ENCODE assay signal across 8 mouse cellular contexts in genomic region chrX:50550297-50550696, GRCm38 (mm10).
DNase-seq lines count a peak whose midpoint lies in the region; ATAC-seq and TF ChIP-seq lines count a peak whose summit lies in the region.

No protein-coding gene starts in this region.

- H3K9me3 ChIP-seq in embryonic facial prominence, embryonic 15.5 days (replicated peaks) = no peaks in the 10 kb centered on the region
- peaks cover 2% of the 10 kb centered on the region; the same call in 1 of the 2 replicates for H3K9me3 ChIP-seq in hindbrain, embryonic 16.5 days (ENCODE audit: control insufficient read depth, low read length)
- H3K9me3 ChIP-seq in liver, postnatal 0 days (ENCODE audit: low read length) = no peaks in the 10 kb centered on the region

- no peaks in the 10 kb centered on the region for H3K36me3 ChIP-seq in heart, adult 2 months (ENCODE audit: control insufficient read depth, insufficient read depth, low read length)
- no peaks in the 10 kb centered on the region for H3K36me3 ChIP-seq in embryonic facial prominence, embryonic 15.5 days
- H3K36me3 ChIP-seq in hindbrain, embryonic 16.5 days (ENCODE audit: control insufficient read depth, insufficient read depth, low read length) = no peaks in the 10 kb centered on the region
- H3K36me3 ChIP-seq in liver, postnatal 0 days (replicated peaks; ENCODE audit: insufficient read depth, low read length) = no peaks in the 10 kb centered on the region

- no peak for TF ChIP-seq EP300 in heart, adult 2 months (IDR thresholded peaks at IDR 0.05; ENCODE audit: insufficient read depth, low read depth, low read length)
- TF ChIP-seq EP300 in liver, postnatal 0 days (IDR thresholded peaks at IDR 0.05; ENCODE audit: low read depth) = no peak

- WGBS in heart, adult 2 months = 37% methylated on average over 10 of the region's 10 CpGs
- WGBS in embryonic facial prominence, embryonic 15.5 days = 58% methylated on average over 10 of the region's 10 CpGs
- WGBS in hindbrain, embryonic 16.5 days = 70% methylated on average over 10 of the region's 10 CpGs
- 39% methylated on average over 10 of the region's 10 CpGs for WGBS in liver, postnatal 0 days (ENCODE audit: insufficient replicate concordance)

- peak overlapping the region; percentile 65 for H3K4me3 ChIP-seq in heart, adult 2 months
- H3K4me3 ChIP-seq in embryonic facial prominence, embryonic 15.5 days (replicated peaks) = peak overlapping the region; percentile 38
- peak overlapping the region; percentile 35 for H3K4me3 ChIP-seq in hindbrain, embryonic 16.5 days (ENCODE audit: low read length)
- peak overlapping the region; percentile 39 for H3K4me3 ChIP-seq in liver, postnatal 0 days (ENCODE audit: low read depth, low read length)

- no peaks in the 10 kb centered on the region for H3K27me3 ChIP-seq in heart, adult 2 months (ENCODE audit: control insufficient read depth, insufficient read depth, low read length)
- no peaks in the 10 kb centered on the region for H3K27me3 ChIP-seq in embryonic facial prominence, embryonic 15.5 days
- no peaks in the 10 kb centered on the region for H3K27me3 ChIP-seq in hindbrain, embryonic 16.5 days (replicated peaks; ENCODE audit: control insufficient read depth, insufficient read depth, low read length)
- H3K27me3 ChIP-seq in liver, postnatal 0 days (ENCODE audit: insufficient read depth, low read length) = no peaks in the 10 kb centered on the region

- no peak overlapping the region for H3K9ac ChIP-seq in heart, adult 2 months (ENCODE audit: low read depth, low read length)
- H3K9ac ChIP-seq in embryonic facial prominence, embryonic 15.5 days = no peak overlapping the region
- no peak overlapping the region for H3K9ac ChIP-seq in hindbrain, embryonic 16.5 days (ENCODE audit: low read depth, low read length)
- H3K9ac ChIP-seq in liver, postnatal 0 days (replicated peaks) = no peak overlapping the region; the same call in 1 of the 2 replicates

- H3K4me1 ChIP-seq in heart, adult 2 months (ENCODE audit: control insufficient read depth, insufficient read depth, low read length) = no peaks in the 10 kb centered on the region
- H3K4me1 ChIP-seq in embryonic facial prominence, embryonic 15.5 days = no peaks in the 10 kb centered on the region
- H3K4me1 ChIP-seq in hindbrain, embryonic 16.5 days (ENCODE audit: control insufficient read depth, insufficient read depth, low read depth, low read length) = no peaks in the 10 kb centered on the region
- H3K4me1 ChIP-seq in liver, postnatal 0 days (ENCODE audit: insufficient read depth) = no peaks in the 10 kb centered on the region

- TF ChIP-seq CTCF in heart, adult 2 months (IDR thresholded peaks at IDR 0.05) = peak; percentile 74
- peak; percentile 60 for TF ChIP-seq CTCF in liver, postnatal 0 days (IDR thresholded peaks at IDR 0.05; ENCODE audit: low read depth)

- intact Hi-C loops in heart, adult 2 months (cut with DNase I) = loop anchor here (5.0 kb wide), 2 partner anchors 47 to 62 kb away; no protein-coding TSS in a partner anchor

- H3K79me2 ChIP-seq in heart, adult 2 months (replicated peaks; ENCODE audit: control insufficient read depth, insufficient read depth, low read length) = no peaks in the 10 kb centered on the region

- no peak for ATAC-seq in embryonic facial prominence, embryonic 15.5 days (ENCODE audit: insufficient number of reproducible peaks, low FRiP score, low TSS enrichment, low read depth)
- peak; percentile 30; the same call in 1 of the 2 replicates for ATAC-seq in hindbrain, embryonic 16.5 days
- ATAC-seq in liver, postnatal 0 days = no peak

- no peak for TF ChIP-seq POLR2A in heart, adult 2 months (IDR thresholded peaks at IDR 0.05; ENCODE audit: insufficient read depth, low read depth, low read length)

- peak overlapping the region; percentile 35 for H3K4me2 ChIP-seq in embryonic facial prominence, embryonic 15.5 days (replicated peaks)
- peak overlapping the region; percentile 42 for H3K4me2 ChIP-seq in hindbrain, embryonic 16.5 days (ENCODE audit: low read length)
- peak overlapping the region; percentile 60 for H3K4me2 ChIP-seq in liver, postnatal 0 days (ENCODE audit: low read depth, low read length)

- H3K27ac ChIP-seq in heart, adult 2 months = peak overlapping the region; percentile 76
- H3K27ac ChIP-seq in embryonic facial prominence, embryonic 15.5 days (replicated peaks) = 0 out of 2 replicates have a peak overlapping the region, but pooled peaks have one; percentile 44
- H3K27ac ChIP-seq in hindbrain, embryonic 16.5 days (ENCODE audit: low read depth, low read length) = no peak overlapping the region
- H3K27ac ChIP-seq in liver, postnatal 0 days (ENCODE audit: low read depth) = no peak overlapping the region

- DNase-seq in heart, adult 2 months = peak in 1 of 2 experiments; percentile 61
- DNase-seq in heart, adult 8-10 months (ENCODE audit: low spot score) = no peak
- peak; percentile 82 for DNase-seq in ES-CJ7 (ENCODE audit: low read depth, low spot score)
- no peak for DNase-seq in liver, postnatal 0 days
- DNase-seq in retina, adult 2 months (ENCODE audit: low read depth, low spot score) = peak; percentile 41
- DNase-seq in right cerebral cortex, adult 18-20 months = no peak

Comparison
In these comparisons a context has a peak if more than half of its experiments do, and no peak if none do; other contexts are left out.
1. DNase-seq: peak in ES-CJ7 (single experiment) and retina, adult 2 months (single experiment); none in heart, adult 8-10 months (single experiment), liver, postnatal 0 days (single experiment) and right cerebral cortex, adult 18-20 months (single experiment).
2. H3K27ac ChIP-seq: peak in heart, adult 2 months (single experiment) and embryonic facial prominence, embryonic 15.5 days (single experiment); none in hindbrain, embryonic 16.5 days (single experiment) and liver, postnatal 0 days (single experiment).
3. Peak in every context shown above with its lines, with median percentiles within 50 percentile points of each other: H3K4me3 ChIP-seq and H3K4me2 ChIP-seq.